Mouse (Mus musculus) hindbrain, postnatal 0 days (tissue): ENCODE data around the gene Cald1. TPM values are rescaled to one million over a fixed set of nuclear protein-coding genes. Genes with fewer than 3 reads are reported as not detected.

Experiments
- ATAC-seq: fragments of 200-750 bp; cut with Nextera tagmentation; 2 replicates; pipeline ENCODE4 v1.8.0; 2017; ENCODE audit warnings: mild to moderate bottlenecking, moderate TSS enrichment, moderate library complexity
- DNase-seq: peaks from one replicate; pipeline ENCODE4 v3.0.0-alpha.2; 2015; ENCODE audit warnings: low spot score
- H3K27ac ChIP-seq: fragments of 300-500 bp; sonication (generic); 2 replicates; pipeline ENCODE4 v1.5.1; 2014; ENCODE audit warnings: mild to moderate bottlenecking
- H3K27me3 ChIP-seq: fragments of 300-500 bp; sonication (generic); 2 replicates; pipeline ENCODE4 v1.6.1; 2014; ENCODE audit warnings: low read length, mixed read lengths; ENCODE audit not compliant: insufficient read depth
- H3K36me3 ChIP-seq: fragments of 300-500 bp; sonication (generic); 2 replicates; pipeline ENCODE4 v1.6.1; 2014; ENCODE audit warnings: low read length, mixed read lengths; ENCODE audit not compliant: insufficient read depth
- H3K4me1 ChIP-seq: fragments of 300-500 bp; sonication (generic); 2 replicates; pipeline ENCODE4 v1.6.1; 2014; ENCODE audit warnings: antibody characterized with exemption, low read length, mixed read lengths; ENCODE audit not compliant: insufficient read depth
- H3K4me2 ChIP-seq: fragments of 300-500 bp; sonication (generic); 2 replicates; pipeline ENCODE4 v1.6.1; 2014; ENCODE audit warnings: low read depth, mild to moderate bottlenecking, low read length, moderate library complexity, mixed read lengths
- H3K4me3 ChIP-seq: fragments of 300-500 bp; sonication (generic); 2 replicates; pipeline ENCODE4 v1.5.1; 2014; ENCODE audit warnings: low read length
- H3K9ac ChIP-seq: fragments of 300-500 bp; sonication (generic); replicated peaks from 2 replicates; pipeline ENCODE4 v1.6.1; 2014; ENCODE audit warnings: mild to moderate bottlenecking, low read length, moderate library complexity, mixed read lengths
- H3K9me3 ChIP-seq: fragments of 300-500 bp; sonication (generic); 2 replicates; pipeline ENCODE4 v1.6.1; 2016; ENCODE audit warnings: low read length, mixed read lengths
- CTCF ChIP-seq: IDR thresholded peaks from 2 replicates; pipeline ENCODE4 v1.5.1; 2016; ENCODE audit warnings: antibody characterized with exemption, control low read depth, low read depth
- WGBS: fragments of 180-500 bp; shearing (Covaris S2); extraction: QIAGEN DNeasy Blood & Tissue Kit; methylation state at CpG from one replicate; pipeline ENCODE4 v1.1.7; 2014; 5-methylcytosine and 5-hydroxymethylcytosine counted together
- polyA plus RNA-seq: library from polyadenylated mRNA; unstranded; fragments of >200 nt; fragmentation: Nextera tagmentation; extraction: Ambion mirVana; gene quantifications from 2 replicates; pipeline ENCODE4 v1.2.1, GENCODE M21; 2015
- total RNA-seq: library from RNA; depleted of rRNA; stranded (reverse); fragments of >200 nt; gene quantifications from 2 replicates; pipeline ENCODE4 v1.2.3, GENCODE M21; 2014

Gene Cald1
- total and polyA plus RNA-seq, 2 experiments from 2014 or later: 27.6 to 59.0 TPM

- H3K4me1 ChIP-seq: no peaks in the 10 kb centered on the region
- H3K36me3 ChIP-seq: no peaks in the 10 kb centered on the region
- ATAC-seq: no peak
- TF ChIP-seq CTCF: no peak
- no peaks in the 10 kb centered on the region for H3K9me3 ChIP-seq
- no peaks in the 10 kb centered on the region for H3K27me3 ChIP-seq
- H3K27ac ChIP-seq: no peak overlapping the region; the same call in 1 of the 2 replicates
- no peak for DNase-seq
- H3K4me2 ChIP-seq: no peak overlapping the region
- no peak overlapping the region for H3K4me3 ChIP-seq
- 76% methylated on average over 6 of the region's 6 CpGs for WGBS
- no peak overlapping the region for H3K9ac ChIP-seq
Observed at GRCm38 (mm10) chr6:34731007-34731406, 132.7 kb downstream of the Cald1 start.

- ATAC-seq: no peak
- WGBS: 63% methylated on average over 9 of the region's 9 CpGs
- Histone ChIP-seq H3K36me3 (no peaks in the 10 kb centered on the region), H3K9me3 (no peaks in the 10 kb centered on the region), H3K4me3 (no peak overlapping the region), H3K27ac (no peak overlapping the region; the same call in 1 of the 2 replicates), H3K4me2 (no peak overlapping the region), H3K27me3 (no peaks in the 10 kb centered on the region), H3K4me1 (no peaks in the 10 kb centered on the region), H3K9ac (no peak overlapping the region)
- DNase-seq: peak; percentile 14
- TF ChIP-seq CTCF: no peak
Observed at GRCm38 (mm10) chr6:34731529-34731928, 133.2 kb downstream of the Cald1 start.

- Histone ChIP-seq H3K9ac (no peak overlapping the region), H3K27ac (no peak overlapping the region), H3K4me2 (no peak overlapping the region), H3K4me1 (no peaks in the 10 kb centered on the region), H3K27me3 (no peaks in the 10 kb centered on the region), H3K4me3 (no peak overlapping the region), H3K36me3 (no peaks in the 10 kb centered on the region), H3K9me3 (no peaks in the 10 kb centered on the region)
- 89% methylated on average over 13 of the region's 13 CpGs for WGBS
- ATAC-seq: no peak
- no peak for DNase-seq
- TF ChIP-seq CTCF: no peak
Observed at GRCm38 (mm10) chr6:34734940-34735695, 136.8 kb downstream of the Cald1 start.

GRCm38 (mm10) chr6:34736934-34737333 lies 138.6 kb downstream of the Cald1 start:
- DNase-seq (no peak), ATAC-seq (no peak)
- no peaks in the 10 kb centered on the region for H3K9me3 ChIP-seq
- TF ChIP-seq CTCF: no peak
- H3K27me3 ChIP-seq: no peaks in the 10 kb centered on the region
- no peak overlapping the region for H3K27ac ChIP-seq
- H3K36me3 ChIP-seq: no peaks in the 10 kb centered on the region
- H3K4me1 ChIP-seq: no peaks in the 10 kb centered on the region
- no peak overlapping the region for H3K9ac ChIP-seq
- no peak overlapping the region for H3K4me3 ChIP-seq
- H3K4me2 ChIP-seq: no peak overlapping the region
- WGBS: 59% methylated on average over 2 of the region's 2 CpGs

GRCm38 (mm10) chr6:34743946-34744345 lies 145.6 kb downstream of the Cald1 start:
- Histone ChIP-seq H3K9ac (no peak overlapping the region), H3K4me3 (no peak overlapping the region), H3K27me3 (no peaks in the 10 kb centered on the region), H3K4me1 (no peaks in the 10 kb centered on the region), H3K36me3 (no peaks in the 10 kb centered on the region), H3K4me2 (no peak overlapping the region), H3K27ac (no peak overlapping the region), H3K9me3 (no peaks in the 10 kb centered on the region)
- no peak for TF ChIP-seq CTCF
- ATAC-seq (no peak), DNase-seq (no peak)
- 72% methylated on average over 4 of the region's 4 CpGs for WGBS

GRCm38 (mm10) chr6:34747846-34748245 lies 149.5 kb downstream of the Cald1 start:
- no peak for DNase-seq
- 69% methylated on average over 6 of the region's 6 CpGs for WGBS
- no peak overlapping the region for H3K4me2 ChIP-seq
- H3K36me3 ChIP-seq: no peaks in the 10 kb centered on the region
- TF ChIP-seq CTCF: no peak
- no peak for ATAC-seq
- H3K9me3 ChIP-seq: no peaks in the 10 kb centered on the region
- no peak overlapping the region for H3K27ac ChIP-seq
- H3K4me3 ChIP-seq: no peak overlapping the region
- no peaks in the 10 kb centered on the region for H3K4me1 ChIP-seq
- H3K27me3 ChIP-seq: no peaks in the 10 kb centered on the region
- H3K9ac ChIP-seq: no peak overlapping the region

GRCm38 (mm10) chr6:34748566-34748965 lies 150.3 kb downstream of the Cald1 start:
- WGBS: 91% methylated on average over 11 of the region's 11 CpGs
- no peaks in the 10 kb centered on the region for H3K4me1 ChIP-seq
- ATAC-seq (no peak), DNase-seq (no peak)
- H3K4me2 ChIP-seq: no peak overlapping the region
- no peak for TF ChIP-seq CTCF
- no peaks in the 10 kb centered on the region for H3K36me3 ChIP-seq
- H3K27me3 ChIP-seq: no peaks in the 10 kb centered on the region
- no peak overlapping the region for H3K4me3 ChIP-seq
- H3K9ac ChIP-seq: no peak overlapping the region
- H3K9me3 ChIP-seq: no peaks in the 10 kb centered on the region
- H3K27ac ChIP-seq: no peak overlapping the region
